Mouse (Mus musculus) right cerebral cortex, postnatal 25 days (tissue): Measurements from ENCODE around the gene Spsb1.

Source experiments
- DNase-seq: peaks from one replicate; pipeline ENCODE4 v3.0.0; 2022

Spsb1 gene

DNA sequence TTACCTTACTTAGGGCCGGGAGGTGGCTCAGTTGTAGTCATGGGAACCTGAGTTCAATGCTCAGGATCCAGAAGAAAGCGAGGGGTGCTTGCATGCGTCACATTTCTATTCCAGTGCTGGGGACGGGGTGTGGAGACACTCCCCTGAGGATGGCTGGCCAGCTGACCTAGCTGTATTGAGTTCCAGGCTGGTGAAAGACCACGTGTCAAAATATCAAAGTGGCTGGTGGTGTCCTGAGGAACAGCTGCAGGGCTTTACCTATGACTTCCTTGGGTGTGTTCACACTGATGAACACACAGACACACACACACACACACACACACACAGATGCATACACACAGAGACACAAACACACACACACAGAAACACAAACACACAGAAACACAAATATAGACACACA is 73.9 kb downstream of the Spsb1 start:
- no peak for DNase-seq

GRCm38 (mm10) chr4:149879980-149880379 is 74.9 kb downstream of the Spsb1 start:
- DNase-seq, result no peak

DNA sequence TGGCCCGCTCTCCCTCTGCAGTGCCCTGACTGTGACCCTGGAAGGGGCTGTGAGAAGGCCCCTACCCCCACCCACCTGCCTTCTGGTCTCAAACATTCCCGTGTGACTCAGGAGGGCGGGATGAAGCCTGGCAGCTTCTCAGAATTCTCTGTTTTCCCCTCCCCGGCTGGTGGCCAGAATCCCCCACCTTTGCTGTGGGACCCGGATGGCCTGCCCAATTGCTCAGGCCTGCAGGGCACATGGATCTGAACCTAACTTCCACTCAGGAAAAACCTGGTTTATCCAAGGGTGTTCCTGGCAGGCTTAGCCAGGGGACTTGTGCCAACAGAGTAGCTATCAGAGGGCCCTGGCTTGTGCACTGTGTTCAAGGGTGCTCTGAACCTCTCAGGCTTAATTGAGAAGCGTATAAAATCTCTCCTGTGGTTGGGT is 76.8 kb downstream of the Spsb1 start:
- no peak for DNase-seq

DNA sequence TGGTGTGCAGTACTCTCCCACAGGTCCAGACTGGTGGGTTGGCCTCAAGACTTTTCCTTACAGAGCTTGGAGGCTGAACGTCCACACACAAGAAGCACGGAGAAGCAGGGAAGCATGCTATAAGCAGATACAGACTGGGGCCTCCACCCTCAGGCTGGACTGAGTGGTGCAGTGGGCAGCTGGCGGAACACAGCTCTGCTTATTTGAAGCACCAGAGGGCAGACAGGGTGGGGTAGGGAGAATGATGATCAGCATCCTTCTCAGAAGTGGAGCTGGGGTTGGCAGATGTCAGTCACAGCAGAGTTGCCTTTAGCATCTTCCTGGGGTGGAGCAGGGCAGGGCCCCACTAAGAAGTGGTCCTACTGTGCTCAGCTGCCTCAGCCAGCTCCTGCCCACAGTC is 77.6 kb downstream of the Spsb1 start:
- no peak for DNase-seq

- no peak for DNase-seq
These were observed 78.1 kb downstream of the Spsb1 start for GRCm38 (mm10) chr4:149876761-149877160.

GRCm38 (mm10) chr4:149875986-149876501 is 78.8 kb downstream of the Spsb1 start:
- DNase-seq, result no peak

DNA sequence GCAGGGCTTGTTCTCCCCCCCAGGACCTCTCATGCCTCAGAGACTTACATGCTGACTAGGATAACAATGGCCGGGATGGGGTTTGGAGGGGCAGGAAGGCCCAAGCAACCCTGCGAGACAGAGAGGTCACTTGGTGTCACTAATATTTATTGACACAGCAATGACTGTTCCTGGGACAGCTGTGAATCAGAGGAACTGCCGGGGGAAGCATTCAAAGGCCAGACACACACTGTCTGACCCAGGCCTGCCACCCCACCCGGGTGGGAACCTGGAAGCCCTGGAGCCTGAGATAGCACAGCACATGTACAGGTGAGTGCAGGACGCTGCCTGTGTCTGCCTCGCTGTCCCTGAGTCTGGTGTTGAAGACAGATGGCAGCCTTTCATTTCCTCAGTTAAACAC is 79.5 kb downstream of the Spsb1 start:
- DNase-seq, result no peak

DNA sequence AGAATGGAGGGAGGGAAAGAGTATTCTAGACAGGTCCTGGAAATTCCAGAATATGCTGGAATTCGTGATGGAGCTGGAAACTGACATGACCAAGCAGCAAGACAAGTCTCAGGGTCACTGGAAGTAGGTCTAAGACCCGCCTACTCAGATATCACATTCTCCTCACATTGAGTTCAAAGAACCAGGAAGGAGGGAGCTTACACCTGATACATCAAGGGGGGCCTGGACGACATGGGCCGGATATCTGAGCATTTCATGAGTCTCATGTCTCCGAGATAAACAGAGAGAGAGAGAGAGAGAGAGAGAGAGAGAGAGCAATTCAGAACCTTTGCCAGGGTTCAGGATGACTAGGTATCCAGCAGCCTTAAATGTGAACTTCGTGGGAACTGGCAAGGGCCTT is 82.6 kb downstream of the Spsb1 start:
- DNase-seq, result no peak

DNA sequence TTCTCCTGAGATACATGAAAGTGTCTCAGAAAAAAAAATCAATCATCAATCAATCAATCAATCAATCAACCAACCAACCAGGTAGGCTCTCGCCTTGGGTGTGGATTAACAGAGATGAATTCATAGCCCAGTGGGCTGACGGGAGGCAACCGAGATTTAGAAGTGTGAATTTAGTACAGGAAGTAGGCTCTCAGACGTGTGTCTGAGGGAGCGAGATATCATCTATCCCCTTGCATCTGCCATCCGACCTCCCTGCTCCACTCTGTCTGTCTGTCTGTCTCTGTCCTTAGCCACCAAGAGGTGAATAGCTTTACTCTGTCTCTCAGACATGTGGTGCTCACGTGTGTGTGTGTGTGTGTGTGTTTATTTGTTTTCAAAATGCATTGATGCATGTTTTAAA is 83.3 kb downstream of the Spsb1 start:
- DNase-seq, result no peak

- no peak for DNase-seq
These were observed 83.8 kb downstream of the Spsb1 start for GRCm38 (mm10) chr4:149871014-149871413.

DNA sequence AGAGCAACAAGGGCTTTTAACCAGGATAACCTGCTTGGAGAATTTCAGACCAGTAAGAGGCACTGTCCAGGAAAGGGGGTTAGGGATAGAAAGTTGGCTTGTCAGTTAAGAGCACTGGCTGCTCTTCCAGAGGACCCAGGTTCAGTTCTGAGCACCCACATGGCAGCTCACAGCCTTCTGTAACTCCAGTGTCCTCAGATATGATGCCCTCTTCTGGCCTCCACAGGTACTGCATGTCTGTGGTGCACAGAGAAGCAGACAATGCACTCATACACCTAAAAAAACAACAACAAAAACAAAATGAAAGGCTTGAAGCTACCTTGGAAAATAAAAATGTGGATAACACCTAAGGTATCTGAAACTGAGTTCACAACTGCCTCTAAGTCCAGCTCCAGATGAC is 84.4 kb downstream of the Spsb1 start:
- DNase-seq, result no peak

DNA sequence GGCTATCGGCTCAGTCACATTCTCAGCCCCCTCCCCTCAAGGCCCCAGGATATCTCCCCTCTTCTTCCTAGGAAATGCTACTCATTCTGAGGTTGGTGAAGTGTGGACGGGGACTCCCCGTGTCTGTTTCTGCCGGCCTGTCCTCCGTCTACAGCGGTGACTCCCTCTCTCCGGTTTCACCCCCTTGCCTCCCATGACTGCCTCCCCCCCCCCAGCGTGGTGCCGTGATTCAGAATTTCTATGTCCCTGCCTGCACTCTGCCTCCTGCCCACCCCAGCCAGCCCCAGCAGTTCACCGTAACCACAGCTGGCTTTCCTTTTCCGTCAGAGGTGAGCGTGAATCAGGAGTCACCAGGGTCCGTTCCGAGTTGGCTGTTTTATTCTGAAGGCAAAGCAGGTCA is 86.1 kb downstream of the Spsb1 start:
- no peak for DNase-seq

- no peak for DNase-seq
These were observed 86.8 kb downstream of the Spsb1 start for GRCm38 (mm10) chr4:149868009-149868408.

DNA sequence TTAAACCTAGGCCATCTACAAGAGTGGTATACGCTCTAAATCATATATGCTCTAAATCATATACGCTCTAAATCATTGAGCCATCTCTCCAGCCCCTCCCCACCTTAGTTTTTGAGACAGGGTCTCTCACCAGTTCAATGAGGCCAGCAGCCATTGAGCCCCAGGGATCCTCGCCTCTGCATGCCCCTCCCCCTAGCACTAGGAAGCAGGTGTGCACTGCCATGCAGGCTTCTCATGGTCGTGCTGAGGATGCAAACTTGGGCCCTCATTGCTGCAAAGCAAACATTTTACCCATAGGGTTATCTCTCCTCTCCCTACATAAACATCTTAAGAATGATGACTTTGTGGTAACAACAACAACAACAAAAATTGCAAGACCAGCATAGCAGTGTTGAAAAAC is 87.5 kb downstream of the Spsb1 start:
- no peak for DNase-seq

DNA sequence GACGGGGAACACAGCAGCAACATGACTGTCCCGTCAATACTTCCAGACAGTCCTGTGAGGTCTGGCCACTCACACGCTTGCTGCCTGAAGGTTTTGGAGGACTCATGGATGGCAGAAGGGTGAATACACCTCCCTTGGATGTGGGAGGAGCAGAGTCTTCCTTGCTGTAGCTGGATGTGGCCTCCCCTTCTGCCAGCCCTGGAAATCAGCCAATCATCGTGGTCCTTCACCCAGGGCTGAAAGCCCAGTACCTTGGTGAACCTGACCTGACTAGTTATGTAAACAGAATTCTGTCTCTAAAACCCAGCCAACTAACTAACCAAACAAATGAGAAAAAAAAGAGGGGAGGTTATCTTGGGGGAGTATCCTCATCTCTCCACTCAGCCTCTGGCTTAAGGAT is 90.4 kb downstream of the Spsb1 start:
- no peak for DNase-seq

GRCm38 (mm10) chr4:149863522-149863921 is 91.3 kb downstream of the Spsb1 start:
- DNase-seq, result no peak

DNA sequence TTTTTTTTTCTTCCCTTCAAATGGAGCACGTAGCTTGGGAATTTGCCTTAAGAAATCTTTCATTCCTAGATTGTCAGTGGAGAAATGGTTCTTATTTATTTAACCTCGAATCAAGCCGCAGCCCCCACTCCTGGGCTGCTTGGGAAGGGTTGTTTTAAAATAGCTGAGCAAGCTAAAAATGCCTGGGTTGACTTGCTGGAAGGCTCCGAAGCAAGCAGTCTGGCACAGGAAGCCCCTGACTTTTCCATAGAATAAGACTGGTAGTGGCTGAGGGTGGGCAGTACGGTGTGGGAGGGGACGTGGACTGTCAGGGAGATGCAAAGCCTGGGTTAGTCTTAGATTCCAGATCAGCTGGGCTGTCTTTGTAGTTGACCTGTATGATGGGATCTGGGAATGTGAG is 94.5 kb downstream of the Spsb1 start:
- DNase-seq, result no peak

- DNase-seq, result no peak
These were observed 96.3 kb downstream of the Spsb1 start for GRCm38 (mm10) chr4:149858584-149858983.

GRCm38 (mm10) chr4:149858097-149858496 is 96.7 kb downstream of the Spsb1 start:
- DNase-seq, result no peak

GRCm38 (mm10) chr4:149857688-149858087 is 97.2 kb downstream of the Spsb1 start:
- no peak for DNase-seq

GRCm38 (mm10) chr4:149855892-149856807 is 98.7 kb downstream of the Spsb1 start:
- no peak for DNase-seq

- DNase-seq, result no peak
These were observed 99.5 kb downstream of the Spsb1 start for GRCm38 (mm10) chr4:149855180-149855891.

GRCm38 (mm10) chr4:149854770-149855169 is 100.1 kb downstream of the Spsb1 start:
- no peak for DNase-seq

DNA sequence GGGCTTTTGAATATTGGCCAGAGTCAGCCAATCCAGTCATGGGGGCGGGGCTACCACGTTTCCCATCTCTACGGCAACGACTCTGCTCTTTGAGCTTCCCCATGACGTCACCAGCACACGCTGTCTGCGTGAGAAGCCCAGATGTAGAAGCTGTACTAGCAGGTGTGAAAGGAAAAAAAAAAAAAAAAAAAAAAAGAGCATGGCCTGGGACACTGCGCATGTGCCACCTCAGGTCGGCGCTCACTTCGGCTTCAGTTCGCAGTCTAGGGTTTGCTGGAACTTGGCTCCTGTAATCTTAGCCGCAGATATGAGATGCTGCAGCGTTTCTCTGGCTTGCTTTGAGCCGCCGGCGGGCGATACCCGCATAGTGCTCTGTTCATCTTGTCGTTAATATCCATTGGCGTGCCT is 100.5 kb downstream of the Spsb1 start:
- no peak for DNase-seq
